Mouse (Mus musculus): Measurements from ENCODE around the gene Cyp11a1.

GRCm38 (mm10) chr9:58025995-58026394, 19.8 kb downstream of the Cyp11a1 start:
- no peak for TF ChIP-seq POLR2A (IDR thresholded peaks at IDR 0.05; ENCODE audit: low read depth, low read length)
- no peak for TF ChIP-seq CTCF (IDR thresholded peaks at IDR 0.05; ENCODE audit: extremely low read depth, insufficient read length, insufficient replicate concordance, low read depth, low read length)
